Mouse (Mus musculus): ENCODE data around the gene Ooep. TPM values are rescaled to one million over a fixed set of nuclear protein-coding genes. Genes with fewer than 3 reads are reported as not detected.
A peak's percentile ranks its signal among the peaks of the same experiment; 100 is the strongest.

The Ooep gene
- total and polyA plus RNA-seq, 3 experiments = not detected

DNA sequence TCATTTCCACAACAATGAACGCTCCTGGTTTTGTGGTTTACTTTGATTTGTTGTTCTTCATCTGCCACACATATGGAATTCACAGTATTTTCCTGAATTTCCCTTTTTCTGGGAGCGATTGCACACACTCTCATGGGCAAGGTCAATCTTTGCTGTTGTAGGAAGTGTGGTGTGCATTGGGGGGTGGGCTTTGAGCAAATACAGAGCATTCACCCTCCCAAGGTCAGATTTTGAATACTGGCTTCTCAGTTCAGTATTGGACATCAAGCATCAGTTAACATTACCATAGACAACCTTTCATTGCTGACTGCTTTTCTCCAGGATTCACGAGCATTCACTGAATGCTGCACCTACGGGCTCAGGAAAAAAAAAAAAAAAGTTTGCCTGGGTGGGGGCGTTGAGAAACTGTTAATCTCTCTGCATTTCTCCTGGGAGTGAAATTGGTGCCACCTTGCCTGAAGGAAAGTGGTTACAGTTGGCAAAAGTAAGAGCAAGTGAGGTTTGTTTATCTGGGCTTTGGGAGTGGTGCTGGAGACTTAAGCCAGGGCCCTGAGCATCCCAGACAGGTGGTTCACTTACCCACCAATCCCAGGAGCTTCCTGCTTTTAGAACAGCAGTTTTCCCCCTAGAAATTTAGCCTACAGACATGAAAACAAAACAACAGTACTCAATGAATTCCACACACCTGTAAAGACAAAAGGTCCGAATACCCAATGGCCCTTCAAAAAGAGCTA lies 18.6 kb downstream of the Ooep start:
- Histone ChIP-seq H3K4me1 (ENCODE audit: control insufficient read depth in 1 of 2, insufficient read depth in 2 of 2, low read length in 2 of 2) (no peaks in the 10 kb centered on the region), H3K9ac (ENCODE audit: control insufficient read depth, low read depth, low read length, poor library complexity, severe bottlenecking) (no peak overlapping the region), H3K27me3 (ENCODE audit: control insufficient read depth in 1 of 2, insufficient read depth in 2 of 2, low read length in 2 of 2) (peaks cover 2 to 4% of the 10 kb centered on the region in 2 experiments; a peak in 3 of 4 replicates), H3K4me3 (ENCODE audit: control insufficient read depth in 1 of 2, insufficient read depth in 1 of 2, low read depth in 2 of 2, low read length in 2 of 2) (no peak overlapping the region), H3K9me3 (replicated peaks; ENCODE audit: insufficient read depth, low read length) (no peaks in the 10 kb centered on the region), H3K36me3 (ENCODE audit: control insufficient read depth in 1 of 2, insufficient read depth in 2 of 2, low read length in 2 of 2) (no peaks in the 10 kb centered on the region), H3K27ac (ENCODE audit: control insufficient read depth, low read depth, low read length) (no peak overlapping the region), H3K79me2 (ENCODE audit: control insufficient read depth, insufficient read depth, low read length, poor library complexity) (no peaks in the 10 kb centered on the region)
- no peak for DNase-seq (ENCODE audit: low read depth, low spot score)
- TF ChIP-seq NRF1 (IDR thresholded peaks at IDR 0.05; ENCODE audit: insufficient read depth, low read depth, low read length, poor library complexity, severe bottlenecking) (no peak), ZNF384 (IDR thresholded peaks at IDR 0.05; ENCODE audit: low read depth, low read length) (no peak), MYC (IDR thresholded peaks at IDR 0.05; ENCODE audit: low read depth, low read length) (no peak), CTCF (IDR thresholded peaks at IDR 0.05 in 2 of 3, conservative IDR thresholded peaks at IDR 0.05 in 1 of 3; ENCODE audit: control insufficient read depth in 1 of 3, insufficient read depth in 1 of 3, low read depth in 2 of 3, low read length in 3 of 3, poor library complexity in 1 of 3, severe bottlenecking in 1 of 3) (no peak), CHD2 (IDR thresholded peaks at IDR 0.05; ENCODE audit: low read length) (no peak), ZC3H11A (IDR thresholded peaks at IDR 0.05; ENCODE audit: low read depth, low read length) (no peak), UBTF (IDR thresholded peaks at IDR 0.05; ENCODE audit: borderline replicate concordance, insufficient read depth, low read depth, low read length) (no peak), MAX (IDR thresholded peaks at IDR 0.05; ENCODE audit: low read length) (no peak), JUND (IDR thresholded peaks at IDR 0.05; ENCODE audit: low read depth, low read length) (no peak), MAZ (IDR thresholded peaks at IDR 0.05; ENCODE audit: low read depth, low read length) (no peak), KAT2A (conservative IDR thresholded peaks at IDR 0.05; ENCODE audit: low read depth, low read length) (no peak), EP300 (IDR thresholded peaks at IDR 0.05; ENCODE audit: low read depth in 1 of 2, low read length in 2 of 2) (no peak)

DNA sequence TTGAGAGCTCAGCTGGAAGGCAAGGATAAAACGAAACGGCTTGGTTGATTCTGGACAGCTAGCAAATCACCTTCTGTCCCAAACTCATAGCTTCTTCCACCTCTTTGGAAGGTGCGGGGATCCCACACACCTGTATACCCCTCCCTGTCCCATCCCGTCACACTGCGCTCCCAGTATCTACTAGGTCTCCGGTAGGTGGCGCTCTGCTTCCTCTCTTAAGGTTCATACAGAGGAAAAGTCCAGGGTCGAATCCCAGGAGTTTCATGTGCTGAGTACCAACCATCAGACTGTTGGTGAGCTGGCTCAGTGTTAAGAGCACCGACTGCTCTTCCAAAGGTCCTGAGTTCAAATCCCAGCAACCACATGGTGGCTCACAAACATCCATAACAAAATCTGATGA lies 20.5 kb downstream of the Ooep start:
- no peaks in the 10 kb centered on the region for H3K9me3 ChIP-seq (replicated peaks; ENCODE audit: insufficient read depth, low read length)
- H3K27me3 ChIP-seq (ENCODE audit: control insufficient read depth in 1 of 2, insufficient read depth in 2 of 2, low read length in 2 of 2) = peaks cover 0 to 4% of the 10 kb centered on the region in 2 experiments; a peak in 2 of 4 replicates
- no peak overlapping the region for H3K9ac ChIP-seq (ENCODE audit: control insufficient read depth, low read depth, low read length, poor library complexity, severe bottlenecking)
- H3K4me1 ChIP-seq (ENCODE audit: control insufficient read depth in 1 of 2, insufficient read depth in 2 of 2, low read length in 2 of 2) = no peaks in the 10 kb centered on the region
- no peak overlapping the region for H3K4me3 ChIP-seq (ENCODE audit: control insufficient read depth in 1 of 2, insufficient read depth in 1 of 2, low read depth in 2 of 2, low read length in 2 of 2)
- no peaks in the 10 kb centered on the region for H3K36me3 ChIP-seq (ENCODE audit: control insufficient read depth in 1 of 2, insufficient read depth in 2 of 2, low read length in 2 of 2)
- DNase-seq (ENCODE audit: low read depth, low spot score) = peak; percentile 72
- no peak overlapping the region for H3K27ac ChIP-seq (ENCODE audit: control insufficient read depth, low read depth, low read length)
- H3K79me2 ChIP-seq (ENCODE audit: control insufficient read depth, insufficient read depth, low read length, poor library complexity) = no peaks in the 10 kb centered on the region
- TF ChIP-seq USF1 (IDR thresholded peaks at IDR 0.05; ENCODE audit: low read depth, low read length) = no peak
- TF ChIP-seq MYC (IDR thresholded peaks at IDR 0.05; ENCODE audit: low read depth, low read length) = no peak
- no peak for TF ChIP-seq JUND (IDR thresholded peaks at IDR 0.05; ENCODE audit: low read depth, low read length)
- TF ChIP-seq USF2 (IDR thresholded peaks at IDR 0.05; ENCODE audit: borderline replicate concordance in 1 of 2, insufficient read depth in 1 of 2, low read depth in 1 of 2, low read length in 2 of 2) = no peak
- TF ChIP-seq GABPA (IDR thresholded peaks at IDR 0.05; ENCODE audit: low read depth, low read length) = no peak
- TF ChIP-seq UBTF (IDR thresholded peaks at IDR 0.05; ENCODE audit: borderline replicate concordance, insufficient read depth, low read depth, low read length) = no peak
- TF ChIP-seq CTCF (IDR thresholded peaks at IDR 0.05 in 2 of 3, conservative IDR thresholded peaks at IDR 0.05 in 1 of 3; ENCODE audit: control insufficient read depth in 1 of 3, insufficient read depth in 1 of 3, low read depth in 2 of 3, low read length in 3 of 3, poor library complexity in 1 of 3, severe bottlenecking in 1 of 3) = peak; percentile 83 to 86 (median 84)
- TF ChIP-seq HCFC1 (IDR thresholded peaks at IDR 0.05; ENCODE audit: low read depth, low read length) = no peak
- no peak for TF ChIP-seq CHD2 (IDR thresholded peaks at IDR 0.05; ENCODE audit: low read length)
- no peak for TF ChIP-seq SIN3A (IDR thresholded peaks at IDR 0.05; ENCODE audit: low read length)
- no peak for TF ChIP-seq ETS1 (IDR thresholded peaks at IDR 0.05; ENCODE audit: low read depth, low read length)
- no peak for TF ChIP-seq TCF12 (IDR thresholded peaks at IDR 0.05; ENCODE audit: low read depth, low read length)
- TF ChIP-seq MXI1 (IDR thresholded peaks at IDR 0.05; ENCODE audit: low read depth, low read length) = no peak
- no peak for TF ChIP-seq MAX (IDR thresholded peaks at IDR 0.05; ENCODE audit: low read length)
- no peak for TF ChIP-seq MEF2A (IDR thresholded peaks at IDR 0.05; ENCODE audit: extremely low read depth, insufficient replicate concordance, low read depth, low read length, poor library complexity, severe bottlenecking)
- no peak for TF ChIP-seq POLR2A (IDR thresholded peaks at IDR 0.05; ENCODE audit: control insufficient read depth in 1 of 2, insufficient read depth in 1 of 2, low read depth in 1 of 2, low read length in 2 of 2, poor library complexity in 1 of 2)
- no peak for TF ChIP-seq RCOR1 (IDR thresholded peaks at IDR 0.05; ENCODE audit: low read depth, low read length)
- TF ChIP-seq ZC3H11A (IDR thresholded peaks at IDR 0.05; ENCODE audit: low read depth, low read length) = peak; percentile 30; the same call in 1 of the 2 replicates
- no peak for TF ChIP-seq CHD1 (IDR thresholded peaks at IDR 0.05; ENCODE audit: low read depth, low read length)
- TF ChIP-seq MYB (IDR thresholded peaks at IDR 0.05; ENCODE audit: low read depth, low read length) = no peak
- no peak for TF ChIP-seq E2F4 (IDR thresholded peaks at IDR 0.05; ENCODE audit: borderline replicate concordance, low read depth, low read length)
- TF ChIP-seq POLR2AphosphoS2 (IDR thresholded peaks at IDR 0.05; ENCODE audit: low read length) = no peak
- no peak for TF ChIP-seq NRF1 (IDR thresholded peaks at IDR 0.05; ENCODE audit: insufficient read depth, low read depth, low read length, poor library complexity, severe bottlenecking)
- no peak for TF ChIP-seq TAL1 (IDR thresholded peaks at IDR 0.05; ENCODE audit: low read length)
